Mouse (Mus musculus) layer of hippocampus, adult 18-20 months (tissue): Measurements from ENCODE around the gene Notum. TPM values are rescaled to one million over a fixed set of nuclear protein-coding genes. Genes with fewer than 3 reads are reported as not detected.
A peak's percentile ranks its signal among the peaks of the same experiment; 100 is the strongest.

ENCODE experiments used
- DNase-seq, 2 experiments: peaks; one replicate each; pipeline ENCODE4 v3.0.0; 2022; ENCODE audit warnings: low spot score in 2 of 2
- total RNA-seq, 2 experiments: library from RNA; stranded (reverse); gene quantifications; 2 replicates each; pipeline ENCODE4 v1.2.3; 2021

Notum gene
- total RNA-seq, 2 experiments from 2014 or later: 2.6 to 5.5 TPM

- DNase-seq: no peak
These were observed 19.7 kb downstream of the Notum start for GRCm38 (mm10) chr11:120641255-120641654.

- DNase-seq: no peak
These were observed 26.2 kb downstream of the Notum start for GRCm38 (mm10) chr11:120634810-120635209.

- DNase-seq: peak; percentile 89 to 96
These were observed 27.2 kb downstream of the Notum start, which contains the start of gene Mafg for GRCm38 (mm10) chr11:120633520-120634343. Gene Mafg (minus strand): TSS chr11:120633600.

- DNase-seq: peak in 1 of 2 experiments; percentile 50
These were observed 28.1 kb downstream of the Notum start for GRCm38 (mm10) chr11:120632559-120633519.

- no peak for DNase-seq
These were observed 29.1 kb downstream of the Notum start for GRCm38 (mm10) chr11:120631726-120632448.

- no peak for DNase-seq
These were observed 29.9 kb downstream of the Notum start for GRCm38 (mm10) chr11:120630881-120631725.

- no peak for DNase-seq
These were observed 30.5 kb downstream of the Notum start for GRCm38 (mm10) chr11:120630401-120630871.

GRCm38 (mm10) chr11:120629911-120630310 is 31.1 kb downstream of the Notum start:
- no peak for DNase-seq

- peak in 1 of 2 experiments; percentile 41 for DNase-seq
These were observed 31.6 kb downstream of the Notum start for GRCm38 (mm10) chr11:120629341-120629730.

GRCm38 (mm10) chr11:120628601-120629340 is 32.2 kb downstream of the Notum start:
- DNase-seq: no peak

GRCm38 (mm10) chr11:120627468-120628300 is 33.3 kb downstream of the Notum start:
- DNase-seq: no peak

GRCm38 (mm10) chr11:120626785-120627467 is 34.0 kb downstream of the Notum start:
- no peak for DNase-seq

- DNase-seq: no peak
These were observed 35.7 kb downstream of the Notum start, which contains the start of gene Sirt7 for GRCm38 (mm10) chr11:120625152-120625775. Gene Sirt7 (minus strand): TSS chr11:120625240.

GRCm38 (mm10) chr11:120624680-120625111 is 36.3 kb downstream of the Notum start:
- peak; percentile 74 to 91 for DNase-seq

- DNase-seq: peak in 1 of 2 experiments; percentile 72
These were observed 36.9 kb downstream of the Notum start for GRCm38 (mm10) chr11:120623961-120624679.

- no peak for DNase-seq
These were observed 38.2 kb downstream of the Notum start for GRCm38 (mm10) chr11:120622805-120623204.
